Mouse (Mus musculus) neural tube, embryonic 11.5 days (tissue): ENCODE results near the gene Wnt1. TPM values are rescaled to one million over a fixed set of nuclear protein-coding genes. Genes with fewer than 3 reads are reported as not detected.

Source experiments
- ATAC-seq: fragments of 200-750 bp; cut with Nextera tagmentation; 2 replicates; pipeline ENCODE4 v1.8.0; 2017; ENCODE audit warnings: moderate number of reproducible peaks, mild to moderate bottlenecking, moderate TSS enrichment, moderate library complexity; ENCODE audit not compliant: insufficient read depth, low FRiP score, low TSS enrichment
- DNase-seq: peaks from one replicate; pipeline ENCODE4 v3.0.0-alpha.2; 2015; ENCODE audit warnings: low spot score
- H3K27ac ChIP-seq: fragments of 300-500 bp; sonication (generic); 2 replicates; pipeline ENCODE4 v1.5.1; 2014; ENCODE audit warnings: low read depth, mild to moderate bottlenecking, low read length
- H3K27me3 ChIP-seq: fragments of 300-500 bp; sonication (generic); 2 replicates; pipeline ENCODE4 v1.6.1; 2014; ENCODE audit warnings: mild to moderate bottlenecking, low read length, mixed read lengths; ENCODE audit not compliant: control insufficient read depth, insufficient read depth
- H3K36me3 ChIP-seq: fragments of 300-500 bp; sonication (generic); 2 replicates; pipeline ENCODE4 v1.6.1; 2014; ENCODE audit warnings: mild to moderate bottlenecking, low read length, moderate library complexity, mixed read lengths; ENCODE audit not compliant: control insufficient read depth, insufficient read depth
- H3K4me1 ChIP-seq: fragments of 300-500 bp; sonication (generic); 2 replicates; pipeline ENCODE4 v1.6.1; 2014; ENCODE audit warnings: low read length, mixed read lengths; ENCODE audit not compliant: control insufficient read depth, insufficient read depth
- H3K4me2 ChIP-seq: fragments of 300-500 bp; sonication (generic); 2 replicates; pipeline ENCODE4 v1.6.1; 2014; ENCODE audit warnings: low read depth, mild to moderate bottlenecking, moderate library complexity
- H3K4me3 ChIP-seq: fragments of 300-500 bp; sonication (generic); 2 replicates; pipeline ENCODE4 v1.5.1; 2014; ENCODE audit warnings: low read depth, low read length
- H3K9ac ChIP-seq: fragments of 300-500 bp; sonication (generic); 2 replicates; pipeline ENCODE4 v1.6.1; 2014; ENCODE audit warnings: mild to moderate bottlenecking, low read length
- H3K9me3 ChIP-seq: fragments of 300-500 bp; sonication (generic); 2 replicates; pipeline ENCODE4 v1.6.1; 2016; ENCODE audit warnings: low read length; ENCODE audit not compliant: control insufficient read depth
- WGBS: fragments of 180-500 bp; shearing (Covaris S2); extraction: QIAGEN DNeasy Blood & Tissue Kit; methylation state at CpG from one replicate; pipeline ENCODE4 v1.1.7; 2014; 5-methylcytosine and 5-hydroxymethylcytosine counted together
- polyA plus RNA-seq: library from polyadenylated mRNA; unstranded; fragments of >200 nt; fragmentation: Nextera tagmentation; extraction: Ambion mirVana; gene quantifications from 2 replicates; pipeline ENCODE4 v1.2.1, GENCODE M21; 2014

Gene Wnt1
- polyA plus RNA-seq, 1 experiment from 2014 or later, result 12.9 TPM

- no peaks in the 10 kb centered on the region for H3K4me1 ChIP-seq
- no peak overlapping the region for H3K4me3 ChIP-seq
- no peaks in the 10 kb centered on the region for H3K9me3 ChIP-seq
- ATAC-seq (no peak), DNase-seq (no peak)
- H3K9ac ChIP-seq, result no peak overlapping the region
- H3K36me3 ChIP-seq, result peaks cover 33% of the 10 kb centered on the region
- peak overlapping the region; percentile 67; the same call in 1 of the 2 replicates for H3K4me2 ChIP-seq
- no peaks in the 10 kb centered on the region for H3K27me3 ChIP-seq
- no peak overlapping the region for H3K27ac ChIP-seq
- WGBS, result 67% methylated on average over 11 of the region's 12 CpGs
These were observed 42.8 kb downstream of the Wnt1 start for GRCm38 (mm10) chr15:98832161-98833058.

GRCm38 (mm10) chr15:98833281-98833680 lies 43.6 kb downstream of the Wnt1 start:
- Histone ChIP-seq H3K27ac (no peak overlapping the region), H3K9me3 (no peaks in the 10 kb centered on the region), H3K9ac (no peak overlapping the region), H3K4me2 (no peak overlapping the region), H3K27me3 (no peaks in the 10 kb centered on the region), H3K4me3 (no peak overlapping the region), H3K4me1 (no peaks in the 10 kb centered on the region), H3K36me3 (peaks cover 36% of the 10 kb centered on the region)
- ATAC-seq (no peak), DNase-seq (no peak)
- WGBS, result 86% methylated on average over 11 of the region's 11 CpGs

- DNase-seq, result no peak
- WGBS, result 92% methylated on average over 13 of the region's 13 CpGs
- peaks cover 37% of the 10 kb centered on the region for H3K36me3 ChIP-seq
- no peak overlapping the region for H3K9ac ChIP-seq
- no peak overlapping the region for H3K27ac ChIP-seq
- no peaks in the 10 kb centered on the region for H3K4me1 ChIP-seq
- no peaks in the 10 kb centered on the region for H3K9me3 ChIP-seq
- H3K4me3 ChIP-seq, result no peak overlapping the region
- no peak overlapping the region; the same call in 1 of the 2 replicates for H3K4me2 ChIP-seq
- H3K27me3 ChIP-seq, result no peaks in the 10 kb centered on the region
- ATAC-seq, result no peak
These were observed 44.4 kb downstream of the Wnt1 start for GRCm38 (mm10) chr15:98834059-98834458.

GRCm38 (mm10) chr15:98835291-98835690 lies 45.6 kb downstream of the Wnt1 start:
- Histone ChIP-seq H3K9ac (no peak overlapping the region), H3K4me3 (no peak overlapping the region), H3K4me2 (no peak overlapping the region), H3K27me3 (no peaks in the 10 kb centered on the region), H3K9me3 (no peaks in the 10 kb centered on the region), H3K36me3 (peaks cover 46% of the 10 kb centered on the region), H3K27ac (no peak overlapping the region), H3K4me1 (no peaks in the 10 kb centered on the region)
- 95% methylated on average over 14 of the region's 14 CpGs for WGBS
- no peak for DNase-seq
- ATAC-seq, result no peak

- Histone ChIP-seq H3K4me1 (no peaks in the 10 kb centered on the region), H3K36me3 (peaks cover 54% of the 10 kb centered on the region), H3K9me3 (no peaks in the 10 kb centered on the region), H3K27me3 (no peaks in the 10 kb centered on the region), H3K4me2 (no peak overlapping the region), H3K9ac (no peak overlapping the region), H3K27ac (no peak overlapping the region), H3K4me3 (no peak overlapping the region)
- DNase-seq (no peak), ATAC-seq (no peak)
- WGBS, result 94% methylated on average over 21 of the region's 21 CpGs
These were observed 47.5 kb downstream of the Wnt1 start for GRCm38 (mm10) chr15:98837006-98837742.

GRCm38 (mm10) chr15:98837743-98838103 lies 48.1 kb downstream of the Wnt1 start:
- no peak overlapping the region for H3K4me2 ChIP-seq
- no peak overlapping the region for H3K27ac ChIP-seq
- WGBS, result 76% methylated on average over 4 of the region's 4 CpGs
- no peaks in the 10 kb centered on the region for H3K27me3 ChIP-seq
- H3K9me3 ChIP-seq, result no peaks in the 10 kb centered on the region
- DNase-seq (no peak), ATAC-seq (no peak)
- H3K4me3 ChIP-seq, result no peak overlapping the region
- no peak overlapping the region for H3K9ac ChIP-seq
- no peaks in the 10 kb centered on the region for H3K4me1 ChIP-seq
- H3K36me3 ChIP-seq, result peaks cover 57% of the 10 kb centered on the region

GRCm38 (mm10) chr15:98839161-98839560 lies 49.5 kb downstream of the Wnt1 start:
- no peak for ATAC-seq
- H3K9ac ChIP-seq, result no peak overlapping the region
- no peaks in the 10 kb centered on the region for H3K4me1 ChIP-seq
- H3K4me3 ChIP-seq, result no peak overlapping the region
- H3K27me3 ChIP-seq, result no peaks in the 10 kb centered on the region
- WGBS, result 96% methylated on average over 14 of the region's 14 CpGs
- no peaks in the 10 kb centered on the region for H3K9me3 ChIP-seq
- no peak overlapping the region for H3K4me2 ChIP-seq
- H3K36me3 ChIP-seq, result peaks cover 63% of the 10 kb centered on the region
- no peak overlapping the region for H3K27ac ChIP-seq
- no peak for DNase-seq

- ATAC-seq (no peak), DNase-seq (no peak)
- no peak overlapping the region for H3K4me3 ChIP-seq
- peaks cover 62% of the 10 kb centered on the region for H3K36me3 ChIP-seq
- no peaks in the 10 kb centered on the region for H3K9me3 ChIP-seq
- WGBS, result 94% methylated on average over 30 of the region's 30 CpGs
- no peak overlapping the region for H3K27ac ChIP-seq
- no peak overlapping the region for H3K9ac ChIP-seq
- no peaks in the 10 kb centered on the region for H3K4me1 ChIP-seq
- no peak overlapping the region for H3K4me2 ChIP-seq
- H3K27me3 ChIP-seq, result no peaks in the 10 kb centered on the region
These were observed 50.3 kb downstream of the Wnt1 start for GRCm38 (mm10) chr15:98839671-98840585.
